Mouse (Mus musculus) heart, embryonic 11.5 days (tissue): ENCODE data around the gene Gipc2. TPM values are rescaled to one million over a fixed set of nuclear protein-coding genes. Genes with fewer than 3 reads are reported as not detected.
A peak's percentile ranks its signal among the peaks of the same experiment; 100 is the strongest.

Experiments
- ATAC-seq: fragments of 200-750 bp; cut with Nextera tagmentation; replicated peaks from 2 replicates; pipeline ENCODE4 v1.8.0; 2017; ENCODE audit warnings: moderate library complexity; ENCODE audit not compliant: insufficient number of reproducible peaks, low FRiP score, low TSS enrichment
- H3K27ac ChIP-seq: fragments of 300-500 bp; sonication (generic); 2 replicates; pipeline ENCODE4 v1.5.1; 2014; ENCODE audit warnings: mild to moderate bottlenecking, low read depth, low read length
- H3K27me3 ChIP-seq: fragments of 300-500 bp; sonication (generic); 2 replicates; pipeline ENCODE4 v1.6.1; 2014; ENCODE audit warnings: mild to moderate bottlenecking, low read length, mixed read lengths; ENCODE audit not compliant: control insufficient read depth, insufficient read depth
- H3K36me3 ChIP-seq: fragments of 300-500 bp; sonication (generic); 2 replicates; pipeline ENCODE4 v1.6.1; 2014; ENCODE audit warnings: mild to moderate bottlenecking, low read length, moderate library complexity, mixed read lengths; ENCODE audit not compliant: control insufficient read depth, insufficient read depth
- H3K4me1 ChIP-seq: fragments of 300-500 bp; sonication (generic); 2 replicates; pipeline ENCODE4 v1.6.1; 2014; ENCODE audit warnings: low read length; ENCODE audit not compliant: control insufficient read depth, insufficient read depth
- H3K4me2 ChIP-seq: fragments of 300-500 bp; sonication (generic); 2 replicates; pipeline ENCODE4 v1.6.1; 2014; ENCODE audit warnings: mild to moderate bottlenecking, moderate library complexity
- H3K4me3 ChIP-seq: fragments of 300-500 bp; sonication (generic); 2 replicates; pipeline ENCODE4 v1.5.1; 2014; ENCODE audit warnings: low read depth, low read length
- H3K9ac ChIP-seq: fragments of 300-500 bp; sonication (generic); 2 replicates; pipeline ENCODE4 v1.6.1; 2014; ENCODE audit warnings: mild to moderate bottlenecking, low read depth, low read length, moderate library complexity
- H3K9me3 ChIP-seq: fragments of 300-500 bp; sonication (generic); replicated peaks from 2 replicates; pipeline ENCODE4 v1.6.1; 2016; ENCODE audit warnings: low read length; ENCODE audit not compliant: control insufficient read depth
- WGBS: fragments of 180-500 bp; shearing (Covaris S2); extraction: QIAGEN DNeasy Blood & Tissue Kit; methylation state at CpG from one replicate; pipeline ENCODE4 v1.1.7; 2014; ENCODE audit not compliant: insufficient replicate concordance; 5-methylcytosine and 5-hydroxymethylcytosine counted together
- polyA plus RNA-seq: library from polyadenylated mRNA; unstranded; fragments of >200 nt; fragmentation: Nextera tagmentation; extraction: Ambion mirVana; gene quantifications from 2 replicates; pipeline ENCODE4 v1.2.1, GENCODE M21; 2014

Gene Gipc2
- polyA plus RNA-seq, 1 experiment from 2014 or later: 4.4 TPM

- Histone ChIP-seq H3K4me2 (no peak overlapping the region), H3K4me3 (no peak overlapping the region), H3K27me3 (no peaks in the 10 kb centered on the region), H3K27ac (no peak overlapping the region), H3K4me1 (peaks cover 38% of the 10 kb centered on the region), H3K9me3 (no peaks in the 10 kb centered on the region), H3K9ac (no peak overlapping the region), H3K36me3 (no peaks in the 10 kb centered on the region)
- no peak for ATAC-seq
- WGBS: 81% methylated on average over 3 of the region's 3 CpGs
Observed at GRCm38 (mm10) chr3:152116140-152116539, 49.9 kb downstream of the Gipc2 start.

GRCm38 (mm10) chr3:152114786-152115185 lies 51.2 kb downstream of the Gipc2 start:
- Histone ChIP-seq H3K4me3 (no peak overlapping the region), H3K27ac (peak overlapping the region; percentile 57; the same call in 1 of the 2 replicates), H3K4me1 (peaks cover 27% of the 10 kb centered on the region), H3K9ac (no peak overlapping the region), H3K27me3 (no peaks in the 10 kb centered on the region), H3K36me3 (no peaks in the 10 kb centered on the region), H3K4me2 (peak overlapping the region; percentile 49), H3K9me3 (no peaks in the 10 kb centered on the region)
- ATAC-seq: peak; percentile 92
- 17% methylated on average over 10 of the region's 10 CpGs for WGBS

- 48% methylated on average over 4 of the region's 4 CpGs for WGBS
- H3K4me2 ChIP-seq: no peak overlapping the region
Observed at GRCm38 (mm10) chr3:152114222-152114621, 51.8 kb downstream of the Gipc2 start.

GRCm38 (mm10) chr3:152113496-152113895 lies 52.5 kb downstream of the Gipc2 start:
- H3K9ac ChIP-seq: no peak overlapping the region
- H3K4me2 ChIP-seq: no peak overlapping the region
- 70% methylated on average over 7 of the region's 7 CpGs for WGBS
- peaks cover 21% of the 10 kb centered on the region for H3K4me1 ChIP-seq
- H3K9me3 ChIP-seq: no peaks in the 10 kb centered on the region
- ATAC-seq: no peak
- no peaks in the 10 kb centered on the region for H3K36me3 ChIP-seq
- no peaks in the 10 kb centered on the region for H3K27me3 ChIP-seq
- no peak overlapping the region for H3K4me3 ChIP-seq
- H3K27ac ChIP-seq: no peak overlapping the region

More at GRCm38 (mm10) chr3:152114222-152114621, 51.8 kb downstream of the Gipc2 start:
- Histone ChIP-seq H3K27me3 (no peaks in the 10 kb centered on the region), H3K4me3 (no peak overlapping the region), H3K9me3 (no peaks in the 10 kb centered on the region), H3K4me1 (peaks cover 24% of the 10 kb centered on the region), H3K9ac (no peak overlapping the region), H3K27ac (0 out of 2 replicates have a peak overlapping the region, but pooled peaks have one; percentile 57), H3K36me3 (no peaks in the 10 kb centered on the region)
- no peak for ATAC-seq

GRCm38 (mm10) chr3:152112664-152113063 lies 53.4 kb downstream of the Gipc2 start:
- Histone ChIP-seq H3K27ac (no peak overlapping the region), H3K27me3 (no peaks in the 10 kb centered on the region), H3K4me2 (no peak overlapping the region), H3K4me3 (no peak overlapping the region), H3K4me1 (peaks cover 22% of the 10 kb centered on the region), H3K9me3 (no peaks in the 10 kb centered on the region), H3K36me3 (no peaks in the 10 kb centered on the region), H3K9ac (no peak overlapping the region)
- no peak for ATAC-seq
- 79% methylated on average over 8 of the region's 8 CpGs for WGBS

- Histone ChIP-seq H3K27me3 (peaks cover 3% of the 10 kb centered on the region; the same call in 1 of the 2 replicates), H3K4me1 (peaks cover 32% of the 10 kb centered on the region), H3K9me3 (no peaks in the 10 kb centered on the region), H3K4me2 (peak overlapping the region; percentile 40), H3K9ac (no peak overlapping the region), H3K36me3 (no peaks in the 10 kb centered on the region), H3K27ac (no peak overlapping the region), H3K4me3 (no peak overlapping the region)
- 74% methylated on average over 4 of the region's 4 CpGs for WGBS
- ATAC-seq: no peak
Observed at GRCm38 (mm10) chr3:152111482-152111881, 54.5 kb downstream of the Gipc2 start.

GRCm38 (mm10) chr3:152111081-152111480 lies 54.9 kb downstream of the Gipc2 start:
- no peak for ATAC-seq
- Histone ChIP-seq H3K9me3 (no peaks in the 10 kb centered on the region), H3K36me3 (no peaks in the 10 kb centered on the region), H3K4me3 (no peak overlapping the region), H3K4me1 (peaks cover 33% of the 10 kb centered on the region), H3K4me2 (peak overlapping the region; percentile 40), H3K27ac (no peak overlapping the region), H3K27me3 (peaks cover 4% of the 10 kb centered on the region; the same call in 1 of the 2 replicates), H3K9ac (no peak overlapping the region)
- WGBS: 13% methylated on average over 9 of the region's 9 CpGs

- H3K27ac ChIP-seq: no peak overlapping the region
- ATAC-seq: no peak
Observed at GRCm38 (mm10) chr3:152109260-152109587, 56.8 kb downstream of the Gipc2 start.

GRCm38 (mm10) chr3:152108560-152109259 lies 57.3 kb downstream of the Gipc2 start:
- Histone ChIP-seq H3K36me3 (no peaks in the 10 kb centered on the region), H3K9ac (no peak overlapping the region), H3K4me2 (no peak overlapping the region), H3K9me3 (no peaks in the 10 kb centered on the region), H3K27me3 (peaks cover 5% of the 10 kb centered on the region; the same call in 1 of the 2 replicates), H3K4me1 (peaks cover 32% of the 10 kb centered on the region), H3K27ac (no peak overlapping the region), H3K4me3 (no peak overlapping the region)
- 21% methylated on average over 3 of the region's 3 CpGs for WGBS
- no peak for ATAC-seq

More at GRCm38 (mm10) chr3:152109260-152109587, 56.8 kb downstream of the Gipc2 start:
- H3K9me3 ChIP-seq: no peaks in the 10 kb centered on the region
- H3K4me1 ChIP-seq: peaks cover 34% of the 10 kb centered on the region
- WGBS: 54% methylated on average over 7 of the region's 7 CpGs
- no peak overlapping the region for H3K4me2 ChIP-seq
- peaks cover 5% of the 10 kb centered on the region; the same call in 1 of the 2 replicates for H3K27me3 ChIP-seq
- H3K9ac ChIP-seq: no peak overlapping the region
- H3K4me3 ChIP-seq: no peak overlapping the region
- no peaks in the 10 kb centered on the region for H3K36me3 ChIP-seq
